Mouse (Mus musculus) heart, embryonic 16.5 days (tissue): ENCODE data around the gene Ccdc106. TPM values are rescaled to one million over a fixed set of nuclear protein-coding genes. Genes with fewer than 3 reads are reported as not detected.
"Not testable (repeated sequence)": the region's sequence is repeated elsewhere in the genome, so short reads cannot be mapped to it uniquely, and the experiment has no call there.

Experiments used
- ATAC-seq: fragments of 200-750 bp; cut with Nextera tagmentation; replicated peaks from 2 replicates; pipeline ENCODE4 v1.8.0; 2017; ENCODE audit warnings: moderate number of reproducible peaks; ENCODE audit not compliant: insufficient read depth, low FRiP score; ENCODE audit errors: extremely low read depth
- H3K27ac ChIP-seq: fragments of 300-500 bp; sonication (generic); 2 replicates; pipeline ENCODE4 v1.5.1; 2014; ENCODE audit warnings: mild to moderate bottlenecking, low read length, control low read depth, moderate library complexity
- H3K27me3 ChIP-seq: fragments of 300-500 bp; sonication (generic); 2 replicates; pipeline ENCODE4 v1.6.1; 2014; ENCODE audit warnings: low read length, mixed read lengths; ENCODE audit not compliant: control insufficient read depth, insufficient read depth
- H3K36me3 ChIP-seq: fragments of 300-500 bp; sonication (generic); 2 replicates; pipeline ENCODE4 v1.6.1; 2014; ENCODE audit not compliant: control insufficient read depth, insufficient read depth
- H3K4me1 ChIP-seq: fragments of 300-500 bp; sonication (generic); 2 replicates; pipeline ENCODE4 v1.6.1; 2014; ENCODE audit warnings: low read length, mixed read lengths; ENCODE audit not compliant: control insufficient read depth, insufficient read depth
- H3K4me2 ChIP-seq: fragments of 300-500 bp; sonication (generic); 2 replicates; pipeline ENCODE4 v1.6.1; 2014; ENCODE audit warnings: low read depth, mild to moderate bottlenecking, control low read depth, low read length
- H3K4me3 ChIP-seq: fragments of 300-500 bp; sonication (generic); 2 replicates; pipeline ENCODE4 v1.5.1; 2014; ENCODE audit warnings: mild to moderate bottlenecking, control low read depth, low read length
- H3K9ac ChIP-seq: fragments of 300-500 bp; sonication (generic); 2 replicates; pipeline ENCODE4 v1.6.1; 2014; ENCODE audit warnings: low read length, control low read depth
- H3K9me3 ChIP-seq: fragments of 300-500 bp; sonication (generic); replicated peaks from 2 replicates; pipeline ENCODE4 v1.6.1; 2016; ENCODE audit warnings: low read length; ENCODE audit not compliant: control insufficient read depth
- WGBS: fragments of 180-500 bp; shearing (Covaris S2); extraction: QIAGEN DNeasy Blood & Tissue Kit; methylation state at CpG from one replicate; pipeline ENCODE4 v1.1.7; 2014; 5-methylcytosine and 5-hydroxymethylcytosine counted together
- polyA plus RNA-seq: library from polyadenylated mRNA; unstranded; fragments of >200 nt; fragmentation: Nextera tagmentation; extraction: Ambion mirVana; gene quantifications from 2 replicates; pipeline ENCODE4 v1.2.1, GENCODE M21; 2015

The Ccdc106 gene
- polyA plus RNA-seq, 1 experiment from 2014 or later = 1.5 TPM

DNA sequence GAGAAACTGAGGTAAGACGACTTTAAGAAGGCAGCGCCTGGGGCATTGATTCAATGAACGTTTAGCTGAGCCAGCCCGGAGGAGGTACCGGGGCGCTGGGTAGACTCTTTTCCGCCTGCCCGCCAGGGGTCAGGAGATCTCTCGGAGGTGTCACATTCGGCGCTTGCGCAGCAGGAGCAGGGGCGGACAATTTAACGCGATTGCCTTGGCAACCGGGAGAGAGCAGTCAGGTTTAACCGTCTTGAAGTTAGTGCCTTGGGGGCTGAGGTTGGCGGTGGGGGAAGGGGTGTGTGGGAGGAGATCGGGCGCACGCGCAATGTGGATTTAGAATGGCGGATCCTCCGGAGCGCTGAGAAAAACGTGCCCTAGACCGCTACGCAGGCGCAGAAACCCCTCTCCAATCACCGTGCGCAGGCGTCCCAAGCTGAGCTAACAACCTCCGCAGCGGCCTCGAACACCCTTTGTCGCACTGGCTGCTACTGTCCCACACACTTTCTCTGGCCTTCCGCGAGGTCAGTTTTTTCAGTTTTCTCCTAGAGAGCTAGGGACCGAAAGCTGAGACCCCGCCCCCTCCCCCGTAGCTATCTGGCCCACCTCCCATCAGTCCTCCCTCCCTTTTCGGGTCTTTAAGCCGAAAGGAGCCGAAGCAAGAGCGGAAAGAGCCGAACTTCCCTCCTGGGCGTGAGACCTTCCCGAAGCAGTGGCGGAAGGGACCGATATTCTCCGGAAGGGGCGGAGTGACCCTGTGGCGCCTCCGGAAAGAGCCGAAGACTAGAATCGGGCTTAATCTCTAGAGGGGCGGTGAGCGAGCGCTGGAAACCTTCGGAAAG is 40.8 kb downstream of the Ccdc106 start:
- peaks cover 35% of the 10 kb centered on the region for H3K4me1 ChIP-seq
- peak overlapping the region; percentile 91 for H3K4me2 ChIP-seq
- peak overlapping the region; percentile 88 for H3K4me3 ChIP-seq
- WGBS = under 1% methylated on average over 59 of the region's 60 CpGs
- peaks cover 2% of the 10 kb centered on the region; the same call in 1 of the 2 replicates for H3K36me3 ChIP-seq
- peaks cover 18% of the 10 kb centered on the region for H3K27me3 ChIP-seq
- peak overlapping the region; percentile 97 for H3K9ac ChIP-seq
- H3K27ac ChIP-seq = peak overlapping the region; percentile 100
- ATAC-seq = peak; percentile 89
- H3K9me3 ChIP-seq = no peaks in the 10 kb centered on the region

DNA sequence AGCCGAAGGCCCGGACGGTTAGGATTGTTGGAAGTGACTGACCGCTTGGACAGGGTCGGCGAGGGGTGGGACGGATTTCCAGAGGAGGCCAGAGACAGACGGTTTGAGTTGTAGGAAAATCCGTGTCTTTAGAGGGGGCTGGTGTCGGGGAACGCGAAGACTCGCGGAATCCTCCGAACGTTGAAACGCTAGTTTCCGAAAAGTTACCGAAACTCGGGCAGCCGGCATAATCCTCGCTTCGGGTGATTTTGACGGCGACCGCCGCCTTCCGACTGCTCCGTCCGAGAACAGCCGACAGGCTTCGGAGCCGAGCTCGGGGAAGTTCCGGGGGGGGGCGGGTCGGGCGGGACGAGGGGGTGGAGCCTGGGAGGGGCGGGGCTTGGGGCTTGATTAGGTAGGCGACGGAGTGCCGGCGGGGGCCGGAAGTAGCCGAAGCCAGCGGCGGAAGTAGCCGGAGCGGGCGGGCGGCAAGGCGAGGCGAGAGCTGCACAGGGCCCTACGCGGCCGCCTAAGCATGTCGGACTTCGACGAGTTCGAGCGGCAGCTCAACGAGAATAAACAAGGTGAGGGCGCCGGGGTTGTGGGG is 41.5 kb downstream of the Ccdc106 start, which contains the start of gene U2af2:
Gene U2af2, plus strand, starts transcription at position 370 of the 586 bp plus-strand sequence.
- WGBS = under 1% methylated on average over 63 of the region's 65 CpGs
- Histone ChIP-seq H3K4me3 (peak within 1 kb of the TSS; percentile 88), H3K27me3 (peaks cover 14% of the 10 kb centered on the region), H3K4me1 (peaks cover 34% of the 10 kb centered on the region), H3K4me2 (peak within 1 kb of the TSS; percentile 96), H3K27ac (peak within 1 kb of the TSS; percentile 100), H3K9ac (peak within 1 kb of the TSS; percentile 97), H3K9me3 (no peaks in the 10 kb centered on the region), H3K36me3 (peaks cover 9% of the 10 kb centered on the region)
- peak; percentile 68 for ATAC-seq

- peaks cover 8% of the 10 kb centered on the region for H3K27me3 ChIP-seq
- ATAC-seq = peak; percentile 38
- H3K9ac ChIP-seq = peak overlapping the region; percentile 82
- H3K36me3 ChIP-seq = peaks cover 13% of the 10 kb centered on the region
- peak overlapping the region; percentile 96 for H3K4me2 ChIP-seq
- no peaks in the 10 kb centered on the region for H3K9me3 ChIP-seq
- WGBS = under 1% methylated on average over 42 of the region's 51 CpGs
- H3K27ac ChIP-seq = peak overlapping the region; percentile 100
- H3K4me1 ChIP-seq = peaks cover 33% of the 10 kb centered on the region
- peak overlapping the region; percentile 88 for H3K4me3 ChIP-seq
These were observed 42.1 kb downstream of the Ccdc106 start for GRCm38 (mm10) chr7:5062360-5063001.

DNA sequence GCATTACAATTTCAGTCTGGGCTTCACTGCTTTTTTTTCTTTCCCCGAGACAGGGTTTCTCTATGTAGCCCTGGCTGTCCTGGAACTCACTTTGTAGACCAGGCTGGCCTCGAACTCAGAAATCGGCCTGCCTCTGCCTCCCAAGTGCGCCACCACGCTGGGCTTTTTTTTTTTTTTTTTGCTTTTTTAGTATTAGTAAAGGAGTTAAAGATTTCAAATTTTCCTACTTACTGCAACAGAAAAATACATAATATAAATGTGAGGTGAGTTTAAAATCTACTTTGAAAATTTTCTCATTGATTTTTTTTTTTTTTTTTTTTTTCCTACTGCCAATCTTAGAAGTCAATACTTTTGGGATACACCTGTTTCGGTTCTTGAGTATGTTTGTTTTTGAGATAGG is 44.5 kb downstream of the Ccdc106 start:
- WGBS = 89% methylated on average over 6 of the region's 6 CpGs
- Histone ChIP-seq H3K27me3 (no peaks in the 10 kb centered on the region), H3K36me3 (peaks cover 29% of the 10 kb centered on the region), H3K9ac (no peak overlapping the region), H3K4me1 (peaks cover 31% of the 10 kb centered on the region), H3K4me2 (no peak overlapping the region), H3K27ac (no peak overlapping the region), H3K4me3 (no peak overlapping the region), H3K9me3 (no peaks in the 10 kb centered on the region)
- no peak for ATAC-seq

- Histone ChIP-seq H3K4me2 (no peak overlapping the region), H3K36me3 (peaks cover 82% of the 10 kb centered on the region), H3K4me3 (no peak overlapping the region), H3K27ac (no peak overlapping the region), H3K4me1 (no peaks in the 10 kb centered on the region), H3K27me3 (no peaks in the 10 kb centered on the region), H3K9ac (no peak overlapping the region), H3K9me3 (no peaks in the 10 kb centered on the region)
- WGBS = 62% methylated on average over 1 of the region's 1 CpGs
- no peak for ATAC-seq
These were observed 53.2 kb downstream of the Ccdc106 start for GRCm38 (mm10) chr7:5073586-5073985.

GRCm38 (mm10) chr7:5074984-5075383 is 54.6 kb downstream of the Ccdc106 start:
- peaks cover 74% of the 10 kb centered on the region for H3K36me3 ChIP-seq
- no peak overlapping the region for H3K4me2 ChIP-seq
- no peak overlapping the region for H3K27ac ChIP-seq
- ATAC-seq = no peak
- H3K9ac ChIP-seq = no peak overlapping the region
- no peaks in the 10 kb centered on the region for H3K4me1 ChIP-seq
- no peaks in the 10 kb centered on the region for H3K27me3 ChIP-seq
- H3K9me3 ChIP-seq = no peaks in the 10 kb centered on the region
- no peak overlapping the region for H3K4me3 ChIP-seq
- 91% methylated on average over 5 of the region's 5 CpGs for WGBS

DNA sequence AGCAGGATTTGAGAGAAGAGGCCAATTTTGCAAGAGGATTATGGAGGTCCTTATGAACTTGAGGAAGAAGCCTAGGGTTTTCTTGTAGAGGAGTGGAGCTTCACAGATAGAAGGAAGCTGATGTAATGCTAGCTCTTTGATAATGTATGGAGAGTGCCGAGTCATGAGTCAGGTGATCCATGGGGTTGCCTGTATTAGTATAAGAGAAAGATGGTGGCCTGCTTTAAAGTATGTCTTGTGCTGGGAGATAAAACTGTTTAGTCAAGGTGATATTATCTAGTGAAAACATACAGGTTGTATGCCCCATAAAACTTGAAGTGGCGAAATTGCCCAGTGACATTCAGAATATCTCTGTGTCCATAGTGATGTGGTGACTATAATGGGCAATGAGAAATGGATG is 56.6 kb downstream of the Ccdc106 start:
- H3K9ac ChIP-seq = no peak overlapping the region
- peaks cover 11% of the 10 kb centered on the region for H3K4me1 ChIP-seq
- H3K27me3 ChIP-seq = no peaks in the 10 kb centered on the region
- no peak overlapping the region for H3K4me2 ChIP-seq
- WGBS = 78% methylated on average over 2 of the region's 2 CpGs
- H3K36me3 ChIP-seq = peaks cover 57% of the 10 kb centered on the region
- ATAC-seq = no peak
- no peak overlapping the region for H3K4me3 ChIP-seq
- no peaks in the 10 kb centered on the region for H3K9me3 ChIP-seq
- no peak overlapping the region for H3K27ac ChIP-seq

DNA sequence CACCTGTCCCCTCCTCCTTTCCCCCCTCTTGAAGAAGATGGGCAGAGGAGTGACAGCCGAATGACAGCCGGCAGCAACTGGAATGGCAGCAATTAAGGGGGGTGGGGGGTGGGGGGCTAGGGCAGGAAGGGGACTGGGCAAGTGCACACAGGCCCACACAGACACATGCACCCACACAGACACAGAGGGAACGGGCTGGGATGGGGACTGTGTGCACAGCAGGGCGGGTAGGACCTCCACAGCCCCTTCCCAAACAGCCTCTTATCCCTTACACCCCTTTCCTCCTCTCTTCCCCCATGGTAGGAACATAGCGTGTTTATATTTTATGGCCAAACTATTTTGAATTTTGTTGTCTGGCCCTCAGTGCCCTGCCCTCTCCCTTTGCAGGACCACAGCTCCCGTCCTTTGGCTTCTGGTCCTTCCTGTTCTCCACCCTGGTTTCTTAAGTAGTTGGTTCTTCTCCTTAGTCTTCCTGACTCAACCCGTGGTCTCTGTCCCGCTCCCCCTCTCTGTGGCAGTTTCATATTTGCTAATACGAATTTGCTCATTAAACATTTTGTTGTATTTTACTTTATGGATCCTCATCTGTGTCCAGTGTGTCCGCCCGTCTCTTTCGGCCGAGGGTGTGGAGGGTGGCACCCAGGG is 59.1 kb downstream of the Ccdc106 start:
- H3K36me3 ChIP-seq = peaks cover 42% of the 10 kb centered on the region
- ATAC-seq = not testable (repeated sequence)

More for the DNA sequence above, 59.1 kb downstream of the Ccdc106 start:
- Histone ChIP-seq H3K4me1 (peaks cover 18% of the 10 kb centered on the region), H3K4me3 (peak overlapping the region; percentile 87), H3K4me2 (peak overlapping the region; percentile 81), H3K9ac (peak overlapping the region; percentile 71), H3K27ac (peak overlapping the region; percentile 87)
- H3K9me3 ChIP-seq, H3K27me3 ChIP-seq: not testable (repeated sequence)
- 41% methylated on average over 9 of the region's 13 CpGs for WGBS
